Mouse (Mus musculus) urinary bladder, postnatal 36 days (tissue): ENCODE results near the gene Ap1m2.
"Not testable (repeated sequence)": the region's sequence is repeated elsewhere in the genome, so short reads cannot be mapped to it uniquely, and the experiment has no call there.

Experiments
- DNase-seq, 2 experiments: peaks; one replicate each; pipeline ENCODE4 v3.0.0; 2022; ENCODE audit warnings: low spot score in 2 of 2, mixed read lengths in 1 of 2

Ap1m2 gene

GRCm38 (mm10) chr9:21288404-21289336, 23.5 kb downstream of the Ap1m2 start:
- no peak for DNase-seq

GRCm38 (mm10) chr9:21287571-21288402, 24.4 kb downstream of the Ap1m2 start, which contains the start of gene Kri1:
Kri1 (minus strand) TSS chr9:21287969.
- DNase-seq: peak; percentile 97 to 98

- DNase-seq: no peak
Measured at GRCm38 (mm10) chr9:21286753-21287152, 25.4 kb downstream of the Ap1m2 start.

GRCm38 (mm10) chr9:21283994-21284393, 28.1 kb downstream of the Ap1m2 start:
- DNase-seq: no peak

GRCm38 (mm10) chr9:21283591-21283990, 28.5 kb downstream of the Ap1m2 start:
- no peak for DNase-seq

GRCm38 (mm10) chr9:21277776-21278175, 34.4 kb downstream of the Ap1m2 start:
- peak in 1 of 2 experiments; percentile 57 for DNase-seq

- no peak for DNase-seq
Measured at GRCm38 (mm10) chr9:21276307-21276706, 35.8 kb downstream of the Ap1m2 start.

GRCm38 (mm10) chr9:21275727-21276126, 36.4 kb downstream of the Ap1m2 start:
- DNase-seq: no peak

GRCm38 (mm10) chr9:21275013-21275710, 37.0 kb downstream of the Ap1m2 start:
- no peak for DNase-seq

GRCm38 (mm10) chr9:21274336-21274735, 37.8 kb downstream of the Ap1m2 start:
- DNase-seq: no peak

- DNase-seq: no peak
Measured at GRCm38 (mm10) chr9:21273520-21274228, 38.5 kb downstream of the Ap1m2 start.

- no peak for DNase-seq
Measured at GRCm38 (mm10) chr9:21273094-21273493, 39.0 kb downstream of the Ap1m2 start.

GRCm38 (mm10) chr9:21272391-21272790, 39.7 kb downstream of the Ap1m2 start:
- no peak for DNase-seq

- DNase-seq: not testable (repeated sequence)
Measured at GRCm38 (mm10) chr9:21269590-21269989, 42.5 kb downstream of the Ap1m2 start.

- DNase-seq: no peak
Measured at GRCm38 (mm10) chr9:21268305-21268704, 43.8 kb downstream of the Ap1m2 start.

GRCm38 (mm10) chr9:21266889-21267288, 45.2 kb downstream of the Ap1m2 start:
- DNase-seq: no peak

GRCm38 (mm10) chr9:21265611-21266010, 46.5 kb downstream of the Ap1m2 start:
- DNase-seq: no peak

GRCm38 (mm10) chr9:21265000-21265561, 47.1 kb downstream of the Ap1m2 start, which contains the start of gene Atg4d:
Atg4d (plus strand) TSS chr9:21265293.
- DNase-seq: peak; percentile 95 to 99

GRCm38 (mm10) chr9:21264272-21264999, 47.7 kb downstream of the Ap1m2 start:
- DNase-seq: peak; percentile 50 to 57

- no peak for DNase-seq
Measured at GRCm38 (mm10) chr9:21261831-21262230, 50.3 kb downstream of the Ap1m2 start.
